Mouse (Mus musculus): ENCODE results near the gene Npdc1. TPM values are rescaled to one million over a fixed set of nuclear protein-coding genes. Genes with fewer than 3 reads are reported as not detected.

Gene Npdc1
- polyA plus RNA-seq (2012; rRNA removed): 585 and 599 TPM in 2 replicates

GRCm38 (mm10) chr2:25399051-25399450 is at the start of gene Npdc1:
TSS of gene Npdc1 (plus strand) at chr2:25399351.

GRCm38 (mm10) chr2:25356208-25357079 is 42.7 kb upstream of the Npdc1 start, which contains the start of gene Dpp7:
TSS of gene Dpp7 (minus strand) at chr2:25356359.

GRCm38 (mm10) chr2:25365091-25365761 is 33.9 kb upstream of the Npdc1 start, which contains the start of gene Uap1l1:
TSS of gene Uap1l1 (minus strand) at chr2:25365682.

GRCm38 (mm10) chr2:25371764-25372643 is 27.1 kb upstream of the Npdc1 start, which contains the start of gene Sapcd2:
TSS of gene Sapcd2 (plus strand) at chr2:25372321.

GRCm38 (mm10) chr2:25395721-25396596 is 3.2 kb upstream of the Npdc1 start, which contains the start of gene Entpd2:
TSS of gene Entpd2 (plus strand) at chr2:25395874.

GRCm38 (mm10) chr2:25422587-25423410 is 23.6 kb downstream of the Npdc1 start, which contains the start of gene Fut7:
TSS of gene Fut7 (plus strand) at chr2:25423267.

GRCm38 (mm10) chr2:25428442-25429236 is 29.5 kb downstream of the Npdc1 start, which contains the start of gene Abca2:
TSS of gene Abca2 (plus strand) at chr2:25428703.

GRCm38 (mm10) chr2:25456205-25456953 is 57.2 kb downstream of the Npdc1 start, which contains the start of gene Clic3:
TSS of gene Clic3 (plus strand) at chr2:25456838.

Other genes starting within 250 kb of the Npdc1 start
- gene Nrarp, start 218.6 kb upstream of the Npdc1 start, polyA plus RNA-seq (2012; rRNA removed): 37.0 and 53.2 TPM in 2 replicates
- gene Tor4a, start 202.5 kb upstream of the Npdc1 start, polyA plus RNA-seq (2012; rRNA removed): 1.8 and 2.2 TPM in 2 replicates
- gene Nelfb, start 187.9 kb upstream of the Npdc1 start, polyA plus RNA-seq (2012; rRNA removed): 79.8 and 89.6 TPM in 2 replicates
- not detected in 2 replicates for gene Stpg3, start 184.7 kb upstream of the Npdc1 start, polyA plus RNA-seq (2012; rRNA removed)
- 0.13 and 0.33 TPM in 2 replicates for gene Fam166a, start 180.6 kb upstream of the Npdc1 start, polyA plus RNA-seq (2012; rRNA removed)
- gene Tubb4b, start 174.6 kb upstream of the Npdc1 start, polyA plus RNA-seq (2012; rRNA removed): 415 and 443 TPM in 2 replicates
- gene Slc34a3, start 165.0 kb upstream of the Npdc1 start, polyA plus RNA-seq (2012; rRNA removed): not detected in 2 replicates
- gene Rnf224, start 162.6 kb upstream of the Npdc1 start, polyA plus RNA-seq (2012; rRNA removed): not detected in 2 replicates
- gene Rnf208, start 157.1 kb upstream of the Npdc1 start, polyA plus RNA-seq (2012; rRNA removed): 91.0 and 95.4 TPM in 2 replicates
- gene Cysrt1, start 156.9 kb upstream of the Npdc1 start, polyA plus RNA-seq (2012; rRNA removed): 0.06 and 0.34 TPM in 2 replicates
- 16.3 and 16.9 TPM in 2 replicates for gene AL732309.1, start 152.5 kb upstream of the Npdc1 start, polyA plus RNA-seq (2012; rRNA removed)
- gene Tmem203, start 143.9 kb upstream of the Npdc1 start, polyA plus RNA-seq (2012; rRNA removed): 24.3 and 25.3 TPM in 2 replicates
- 9.4 and 10.5 TPM in 2 replicates for gene Tprn, start 136.7 kb upstream of the Npdc1 start, polyA plus RNA-seq (2012; rRNA removed)
- 122 and 127 TPM in 2 replicates for gene Ssna1, start 126.9 kb upstream of the Npdc1 start, polyA plus RNA-seq (2012; rRNA removed)
- gene Anapc2, start 126.9 kb upstream of the Npdc1 start, polyA plus RNA-seq (2012; rRNA removed): 121 and 122 TPM in 2 replicates
- gene Tmem210, start 111.2 kb upstream of the Npdc1 start, polyA plus RNA-seq (2012; rRNA removed): not detected in 2 replicates
- gene Lrrc26, start 109.4 kb upstream of the Npdc1 start, polyA plus RNA-seq (2012; rRNA removed): 0.08 TPM in 1 of 2 replicates, not detected in the other
- 23.9 and 26.6 TPM in 2 replicates for gene Grin1, start 80.2 kb upstream of the Npdc1 start, polyA plus RNA-seq (2012; rRNA removed)
- 28.2 and 34.0 TPM in 2 replicates for gene Man1b1, start 67.0 kb upstream of the Npdc1 start, polyA plus RNA-seq (2012; rRNA removed)
- 48.1 and 51.1 TPM in 2 replicates for gene Dpp7, start 43.0 kb upstream of the Npdc1 start, polyA plus RNA-seq (2012; rRNA removed)
- gene Uap1l1, start 33.7 kb upstream of the Npdc1 start, polyA plus RNA-seq (2012; rRNA removed): 4.2 and 6.0 TPM in 2 replicates
- 29.5 and 39.5 TPM in 2 replicates for gene Sapcd2, start 27.0 kb upstream of the Npdc1 start, polyA plus RNA-seq (2012; rRNA removed)
- 2.0 and 3.8 TPM in 2 replicates for gene Entpd2, start 3.5 kb upstream of the Npdc1 start, polyA plus RNA-seq (2012; rRNA removed)
- gene Fut7, start 23.9 kb downstream of the Npdc1 start, polyA plus RNA-seq (2012; rRNA removed): 0.39 and 0.44 TPM in 2 replicates
- gene Abca2, start 29.4 kb downstream of the Npdc1 start, polyA plus RNA-seq (2012; rRNA removed): 43.4 and 48.8 TPM in 2 replicates
- gene Clic3, start 57.5 kb downstream of the Npdc1 start, polyA plus RNA-seq (2012; rRNA removed): 0.74 and 1.3 TPM in 2 replicates
- gene Paxx, start 61.7 kb downstream of the Npdc1 start, polyA plus RNA-seq (2012; rRNA removed): 122 and 124 TPM in 2 replicates
- gene Ptgds, start 70.7 kb downstream of the Npdc1 start, polyA plus RNA-seq (2012; rRNA removed): 65.0 and 127 TPM in 2 replicates
- gene Lcn12, start 94.6 kb downstream of the Npdc1 start, polyA plus RNA-seq (2012; rRNA removed): not detected in 2 replicates
- gene Fbxw5, start 101.4 kb downstream of the Npdc1 start, polyA plus RNA-seq (2012; rRNA removed): 37.4 and 43.7 TPM in 2 replicates
- 3.2 and 4.1 TPM in 2 replicates for gene C8g, start 102.4 kb downstream of the Npdc1 start, polyA plus RNA-seq (2012; rRNA removed)
- gene Traf2, start 147.6 kb downstream of the Npdc1 start, polyA plus RNA-seq (2012; rRNA removed): 13.1 and 14.5 TPM in 2 replicates
- 199 and 206 TPM in 2 replicates for gene Edf1, start 158.5 kb downstream of the Npdc1 start, polyA plus RNA-seq (2012; rRNA removed)
- gene Mamdc4, start 175.5 kb downstream of the Npdc1 start, polyA plus RNA-seq (2012; rRNA removed): 6.3 and 6.6 TPM in 2 replicates
- 181 and 195 TPM in 2 replicates for gene Phpt1, start 175.9 kb downstream of the Npdc1 start, polyA plus RNA-seq (2012; rRNA removed)
- 15.8 and 18.1 TPM in 2 replicates for gene Ajm1, start 182.4 kb downstream of the Npdc1 start, polyA plus RNA-seq (2012; rRNA removed)
- gene Rabl6, start 209.2 kb downstream of the Npdc1 start, polyA plus RNA-seq (2012; rRNA removed): 83.7 and 90.9 TPM in 2 replicates
- 0.01 TPM in 1 of 2 replicates, not detected in the other for gene Ccdc183, start 218.3 kb downstream of the Npdc1 start, polyA plus RNA-seq (2012; rRNA removed)
- gene Tmem141, start 222.7 kb downstream of the Npdc1 start, polyA plus RNA-seq (2012; rRNA removed): 27.9 and 35.4 TPM in 2 replicates
- gene Fcna, start 228.7 kb downstream of the Npdc1 start, polyA plus RNA-seq (2012; rRNA removed): 1.1 TPM in 2 replicates

All from central nervous system, embryonic 14 days (tissue).